Mouse (Mus musculus) heart, embryonic 13.5 days (tissue): Measurements from ENCODE around the gene Ceacam9. TPM values are rescaled to one million over a fixed set of nuclear protein-coding genes. Genes with fewer than 3 reads are reported as not detected.

Source experiments
- polyA plus RNA-seq: library from polyadenylated mRNA; unstranded; fragments of >200 nt; fragmentation: Nextera tagmentation; extraction: Ambion mirVana; gene quantifications from 2 replicates; pipeline ENCODE4 v1.2.1, GENCODE M21; 2015

Gene Ceacam9
- polyA plus RNA-seq, 1 experiment from 2014 or later: not detected

Other genes starting within 250 kb of the Ceacam9 start
- 0.36 and 0.37 TPM in 2 replicates for gene Npas1, start 244.2 kb upstream of the Ceacam9 start, polyA plus RNA-seq
- gene Arhgap35, start 106.9 kb upstream of the Ceacam9 start, polyA plus RNA-seq: 13.0 and 13.3 TPM in 2 replicates
- 0.48 TPM in 2 replicates for gene Ceacam15, start 46.2 kb upstream of the Ceacam9 start, polyA plus RNA-seq
- 210 and 235 TPM in 2 replicates for gene Ap2s1, start 16.5 kb downstream of the Ceacam9 start, polyA plus RNA-seq
- gene Slc1a5, start 59.4 kb downstream of the Ceacam9 start, polyA plus RNA-seq: 35.2 and 37.8 TPM in 2 replicates
- gene Strn4, start 94.0 kb downstream of the Ceacam9 start, polyA plus RNA-seq: 81.1 and 82.5 TPM in 2 replicates
- 31.9 and 33.3 TPM in 2 replicates for gene Fkrp, start 94.8 kb downstream of the Ceacam9 start, polyA plus RNA-seq
- gene Prkd2, start 121.0 kb downstream of the Ceacam9 start, polyA plus RNA-seq: 9.6 and 11.1 TPM in 2 replicates
- gene Dact3, start 153.4 kb downstream of the Ceacam9 start, polyA plus RNA-seq: 4.6 and 4.7 TPM in 2 replicates
- gene Gng8, start 169.9 kb downstream of the Ceacam9 start, polyA plus RNA-seq: 4.5 and 4.9 TPM in 2 replicates
- gene Ptgir, start 184.6 kb downstream of the Ceacam9 start, polyA plus RNA-seq: 0.32 and 0.59 TPM in 2 replicates
- 85.5 and 101 TPM in 2 replicates for gene Calm3, start 202.2 kb downstream of the Ceacam9 start, polyA plus RNA-seq
- 4.0 and 4.1 TPM in 2 replicates for gene Pnmal2, start 222.8 kb downstream of the Ceacam9 start, polyA plus RNA-seq
- gene Pnmal1, start 237.8 kb downstream of the Ceacam9 start, polyA plus RNA-seq: 0.11 and 0.15 TPM in 2 replicates